Mouse (Mus musculus) neural tube, embryonic 12.5 days (tissue): ENCODE results near the gene Enkur. TPM values are rescaled to one million over a fixed set of nuclear protein-coding genes. Genes with fewer than 3 reads are reported as not detected.
"Not testable (repeated sequence)": the region's sequence is repeated elsewhere in the genome, so short reads cannot be mapped to it uniquely, and the experiment has no call there.

Experiments used
- ATAC-seq: fragments of 200-750 bp; cut with Nextera tagmentation; 2 replicates; pipeline ENCODE4 v1.8.0; 2017; ENCODE audit warnings: low read depth, mild to moderate bottlenecking, moderate TSS enrichment, moderate library complexity; ENCODE audit not compliant: low FRiP score
- H3K27ac ChIP-seq: fragments of 300-500 bp; sonication (generic); 2 replicates; pipeline ENCODE4 v1.5.1; 2016
- H3K27me3 ChIP-seq: fragments of 300-500 bp; sonication (generic); replicated peaks from 2 replicates; pipeline ENCODE4 v1.6.1; 2016; ENCODE audit warnings: mild to moderate bottlenecking
- H3K36me3 ChIP-seq: fragments of 300-500 bp; sonication (generic); 2 replicates; pipeline ENCODE4 v1.6.1; 2016; ENCODE audit warnings: mild to moderate bottlenecking
- H3K4me1 ChIP-seq: fragments of 300-500 bp; sonication (generic); 2 replicates; pipeline ENCODE4 v1.6.1; 2016
- H3K4me2 ChIP-seq: fragments of 300-500 bp; sonication (generic); replicated peaks from 2 replicates; pipeline ENCODE4 v1.6.1; 2016; ENCODE audit warnings: mild to moderate bottlenecking
- H3K4me3 ChIP-seq: fragments of 300-500 bp; sonication (generic); 2 replicates; pipeline ENCODE4 v1.5.1; 2016
- H3K9ac ChIP-seq: fragments of 300-500 bp; sonication (generic); 2 replicates; pipeline ENCODE4 v1.6.1; 2016; ENCODE audit warnings: mild to moderate bottlenecking
- H3K9me3 ChIP-seq: fragments of 300-500 bp; sonication (generic); 2 replicates; pipeline ENCODE4 v1.6.1; 2016; ENCODE audit warnings: mild to moderate bottlenecking
- WGBS: fragments of 180-500 bp; shearing (Covaris S2); methylation state at CpG from one replicate; pipeline ENCODE4 v1.1.7; 2016; 5-methylcytosine and 5-hydroxymethylcytosine counted together
- polyA plus RNA-seq: library from polyadenylated mRNA; unstranded; fragments of >200 nt; fragmentation: Nextera tagmentation; extraction: Ambion mirVana; gene quantifications from 2 replicates; pipeline ENCODE4 v1.2.1, GENCODE M21; 2016

The Enkur gene
- polyA plus RNA-seq = 0.66 and 1.4 TPM in 2 replicates

- peak; percentile 99 for ATAC-seq
- Histone ChIP-seq H3K27me3 (no peaks in the 10 kb centered on the region), H3K4me3 (peak within 1 kb of the TSS; percentile 59), H3K4me2 (peak within 1 kb of the TSS; percentile 75), H3K27ac (0 out of 2 replicates have a peak within 1 kb of the TSS, but pooled peaks have one; percentile 50), H3K4me1 (peaks cover 3% of the 10 kb centered on the region; the same call in 1 of the 2 replicates), H3K9ac (peak within 1 kb of the TSS; percentile 65), H3K36me3 (no peaks in the 10 kb centered on the region), H3K9me3 (no peaks in the 10 kb centered on the region)
- 3% methylated on average over 43 of the region's 43 CpGs for whole genome bisulfite sequencing
Observed at GRCm38 (mm10) chr2:21204912-21205830, at the start of gene Enkur, which contains the start of gene Thnsl1. Gene Enkur (minus strand): TSS chr2:21205365. Gene Thnsl1 (plus strand): TSS chr2:21205724.

GRCm38 (mm10) chr2:21254308-21254707 lies 49.1 kb upstream of the Enkur start:
- Histone ChIP-seq H3K9ac (no peak overlapping the region), H3K27ac (no peak overlapping the region), H3K4me3 (no peak overlapping the region), H3K4me2 (no peak overlapping the region), H3K27me3 (no peaks in the 10 kb centered on the region), H3K36me3 (no peaks in the 10 kb centered on the region), H3K4me1 (no peaks in the 10 kb centered on the region), H3K9me3 (no peaks in the 10 kb centered on the region)
- no peak for ATAC-seq

- Histone ChIP-seq H3K4me3 (no peak overlapping the region), H3K9ac (no peak overlapping the region), H3K4me2 (no peak overlapping the region), H3K27ac (no peak overlapping the region), H3K4me1 (no peaks in the 10 kb centered on the region), H3K36me3 (no peaks in the 10 kb centered on the region), H3K27me3 (no peaks in the 10 kb centered on the region), H3K9me3 (no peaks in the 10 kb centered on the region)
- ATAC-seq = no peak
- WGBS = 80% methylated on average over 3 of the region's 3 CpGs
Observed at GRCm38 (mm10) chr2:21253644-21254043, 48.5 kb upstream of the Enkur start.

GRCm38 (mm10) chr2:21245477-21246102 lies 40.4 kb upstream of the Enkur start:
- no peaks in the 10 kb centered on the region for H3K27me3 ChIP-seq
- no peak overlapping the region for H3K27ac ChIP-seq
- H3K4me1 ChIP-seq = no peaks in the 10 kb centered on the region
- H3K4me3 ChIP-seq = no peak overlapping the region
- H3K9ac ChIP-seq = no peak overlapping the region
- ATAC-seq = no peak
- H3K4me2 ChIP-seq = no peak overlapping the region
- H3K9me3 ChIP-seq = no peaks in the 10 kb centered on the region
- WGBS = 93% methylated on average over 2 of the region's 2 CpGs
- no peaks in the 10 kb centered on the region for H3K36me3 ChIP-seq

GRCm38 (mm10) chr2:21244986-21245385 lies 39.8 kb upstream of the Enkur start:
- Histone ChIP-seq H3K27ac (no peak overlapping the region), H3K9me3 (no peaks in the 10 kb centered on the region), H3K27me3 (no peaks in the 10 kb centered on the region), H3K4me2 (no peak overlapping the region), H3K9ac (no peak overlapping the region), H3K4me1 (no peaks in the 10 kb centered on the region), H3K4me3 (no peak overlapping the region), H3K36me3 (no peaks in the 10 kb centered on the region)
- WGBS = 89% methylated on average over 4 of the region's 4 CpGs
- ATAC-seq = no peak

GRCm38 (mm10) chr2:21244104-21244503 lies 38.9 kb upstream of the Enkur start:
- not testable (repeated sequence) for ATAC-seq, H3K9me3 ChIP-seq, H3K4me1 ChIP-seq, H3K27ac ChIP-seq, H3K27me3 ChIP-seq, H3K4me3 ChIP-seq, H3K36me3 ChIP-seq, H3K9ac ChIP-seq, H3K4me2 ChIP-seq
- WGBS = 84% methylated on average over 4 of the region's 6 CpGs

GRCm38 (mm10) chr2:21236846-21237245 lies 31.7 kb upstream of the Enkur start:
- Histone ChIP-seq H3K27ac (no peak overlapping the region), H3K4me2 (no peak overlapping the region), H3K27me3 (no peaks in the 10 kb centered on the region), H3K9ac (no peak overlapping the region), H3K36me3 (no peaks in the 10 kb centered on the region), H3K9me3 (no peaks in the 10 kb centered on the region), H3K4me1 (no peaks in the 10 kb centered on the region), H3K4me3 (no peak overlapping the region)
- WGBS = 87% methylated on average over 5 of the region's 5 CpGs
- no peak for ATAC-seq

GRCm38 (mm10) chr2:21235844-21236386 lies 30.8 kb upstream of the Enkur start:
- H3K27me3 ChIP-seq = no peaks in the 10 kb centered on the region
- no peak overlapping the region for H3K27ac ChIP-seq
- 97% methylated on average over 4 of the region's 4 CpGs for WGBS
- H3K4me3 ChIP-seq = no peak overlapping the region
- no peaks in the 10 kb centered on the region for H3K4me1 ChIP-seq
- H3K9ac ChIP-seq = no peak overlapping the region
- ATAC-seq = no peak
- H3K9me3 ChIP-seq = no peaks in the 10 kb centered on the region
- H3K4me2 ChIP-seq = no peak overlapping the region
- H3K36me3 ChIP-seq = no peaks in the 10 kb centered on the region

GRCm38 (mm10) chr2:21234871-21235648 lies 29.9 kb upstream of the Enkur start:
- no peaks in the 10 kb centered on the region for H3K4me1 ChIP-seq
- H3K4me2 ChIP-seq = no peak overlapping the region
- no peak overlapping the region for H3K4me3 ChIP-seq
- 86% methylated on average over 9 of the region's 9 CpGs for WGBS
- H3K9ac ChIP-seq = no peak overlapping the region
- H3K27me3 ChIP-seq = no peaks in the 10 kb centered on the region
- H3K9me3 ChIP-seq = no peaks in the 10 kb centered on the region
- no peak for ATAC-seq
- no peak overlapping the region for H3K27ac ChIP-seq
- H3K36me3 ChIP-seq = no peaks in the 10 kb centered on the region

GRCm38 (mm10) chr2:21231147-21231546 lies 26.0 kb upstream of the Enkur start:
- Histone ChIP-seq H3K27me3 (no peaks in the 10 kb centered on the region), H3K4me3 (no peak overlapping the region), H3K9ac (no peak overlapping the region), H3K27ac (no peak overlapping the region), H3K4me2 (no peak overlapping the region), H3K36me3 (no peaks in the 10 kb centered on the region), H3K9me3 (no peaks in the 10 kb centered on the region), H3K4me1 (no peaks in the 10 kb centered on the region)
- no peak for ATAC-seq
- WGBS = 81% methylated on average over 3 of the region's 3 CpGs

GRCm38 (mm10) chr2:21230276-21230675 lies 25.1 kb upstream of the Enkur start:
- H3K4me1 ChIP-seq = no peaks in the 10 kb centered on the region

More at GRCm38 (mm10) chr2:21230276-21230675, 25.1 kb upstream of the Enkur start:
- no peak overlapping the region for H3K4me2 ChIP-seq
- H3K4me3 ChIP-seq = no peak overlapping the region
- H3K9me3 ChIP-seq = no peaks in the 10 kb centered on the region
- H3K27me3 ChIP-seq = no peaks in the 10 kb centered on the region
- no peak overlapping the region for H3K27ac ChIP-seq
- no peaks in the 10 kb centered on the region for H3K36me3 ChIP-seq
- 63% methylated on average over 2 of the region's 2 CpGs for WGBS
- no peak for ATAC-seq
- H3K9ac ChIP-seq = no peak overlapping the region
